Mouse (Mus musculus) inflammation-experienced regulatory T-cells, adult 16 weeks (primary cell): Measurements from ENCODE around the gene Ergic2. TPM values are rescaled to one million over a fixed set of nuclear protein-coding genes. Genes with fewer than 3 reads are reported as not detected.

ENCODE experiments used
- polyA plus RNA-seq: library from polyadenylated mRNA; unstranded; fragments of 100-300 nt; shearing (Covaris generic); gene quantifications from one replicate; pipeline ENCODE4 v1.2.1, GENCODE M21; 2017

The Ergic2 gene
- 154 TPM for polyA plus RNA-seq

DNA sequence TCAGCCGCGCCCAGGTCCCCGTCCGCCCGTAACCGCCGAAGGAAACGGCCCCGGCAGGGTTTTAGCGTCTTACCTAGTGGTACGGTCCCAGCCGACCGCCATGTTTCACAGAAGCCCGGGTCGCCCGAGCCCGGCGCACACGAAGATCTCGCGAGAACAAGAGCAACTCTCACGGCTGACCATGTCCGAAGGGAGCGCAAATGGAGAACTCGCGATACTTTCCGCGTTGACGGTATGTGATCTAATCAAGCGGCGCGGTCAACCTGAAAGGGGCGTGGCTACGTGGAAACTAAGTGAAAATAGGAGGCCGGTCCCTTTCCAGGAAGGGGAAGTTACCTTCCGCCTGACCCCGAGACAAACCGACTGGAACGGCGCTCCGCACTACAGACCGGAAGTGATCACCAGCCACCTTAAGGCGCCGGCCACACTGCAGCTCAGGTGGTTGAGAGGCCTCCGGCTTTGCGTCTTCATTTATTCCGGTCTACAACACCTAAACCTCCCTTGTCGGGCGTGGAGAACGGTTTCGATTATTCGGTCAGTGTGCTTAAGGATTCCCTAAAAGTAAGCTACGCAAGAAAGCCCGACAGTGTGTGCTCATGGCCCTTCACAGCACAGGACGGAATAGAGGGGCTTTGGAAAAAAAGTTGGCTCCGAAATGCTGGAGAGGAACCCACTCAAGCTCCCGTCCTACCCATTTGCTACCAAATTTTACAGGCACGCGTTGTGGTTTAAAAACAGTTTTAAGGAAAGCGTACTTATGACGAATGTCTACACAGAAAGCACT is at the start of gene Ergic2:
Gene Ergic2 (minus strand): TSS at position 478 of the 784 bp plus-strand sequence.

Other genes with a start within 250 kb of the Ergic2 start
- gene Far2, start 165.1 kb downstream of the Ergic2 start, polyA plus RNA-seq, result 2.2 TPM
- gene Tmtc1, start 232.0 kb upstream of the Ergic2 start, polyA plus RNA-seq, result 0.05 TPM